Mouse (Mus musculus) heart, embryonic 15.5 days (tissue): ENCODE data around the gene Myl10. TPM values are rescaled to one million over a fixed set of nuclear protein-coding genes. Genes with fewer than 3 reads are reported as not detected.

Source experiments
- ATAC-seq: fragments of 200-750 bp; cut with Nextera tagmentation; replicated peaks from 2 replicates; pipeline ENCODE4 v1.8.0; 2017; ENCODE audit warnings: low read depth, moderate TSS enrichment; ENCODE audit not compliant: insufficient number of reproducible peaks, insufficient read depth, low FRiP score
- H3K27ac ChIP-seq: fragments of 300-500 bp; sonication (generic); 2 replicates; pipeline ENCODE4 v1.5.1; 2015; ENCODE audit warnings: mild to moderate bottlenecking, inconsistent platforms
- H3K27me3 ChIP-seq: fragments of 300-500 bp; sonication (generic); 2 replicates; pipeline ENCODE4 v1.6.1; 2015; ENCODE audit warnings: inconsistent platforms
- H3K36me3 ChIP-seq: fragments of 300-500 bp; sonication (generic); 2 replicates; pipeline ENCODE4 v1.6.1; 2015; ENCODE audit warnings: mild to moderate bottlenecking, inconsistent platforms
- H3K4me1 ChIP-seq: fragments of 300-500 bp; sonication (generic); replicated peaks from 2 replicates; pipeline ENCODE4 v1.6.1; 2015; ENCODE audit warnings: inconsistent platforms
- H3K4me2 ChIP-seq: fragments of 300-500 bp; sonication (generic); 2 replicates; pipeline ENCODE4 v1.6.1; 2015; ENCODE audit warnings: inconsistent platforms, mild to moderate bottlenecking, moderate library complexity
- H3K4me3 ChIP-seq: fragments of 300-500 bp; sonication (generic); 2 replicates; pipeline ENCODE4 v1.5.1; 2015; ENCODE audit warnings: mild to moderate bottlenecking, inconsistent platforms
- H3K9ac ChIP-seq: fragments of 300-500 bp; sonication (generic); 2 replicates; pipeline ENCODE4 v1.6.1; 2015; ENCODE audit warnings: mild to moderate bottlenecking, inconsistent platforms
- H3K9me3 ChIP-seq: fragments of 300-500 bp; sonication (generic); replicated peaks from 2 replicates; pipeline ENCODE4 v1.6.1; 2016; ENCODE audit warnings: inconsistent platforms
- WGBS: fragments of 180-500 bp; shearing (Covaris S2); methylation state at CpG from one replicate; pipeline ENCODE4 v1.1.7; 2015; ENCODE audit warnings: mixed read lengths; 5-methylcytosine and 5-hydroxymethylcytosine counted together
- polyA plus RNA-seq: library from polyadenylated mRNA; unstranded; fragments of >200 nt; fragmentation: Nextera tagmentation; extraction: Ambion mirVana; gene quantifications from 2 replicates; pipeline ENCODE4 v1.2.1, GENCODE M21; 2015

The Myl10 gene
- polyA plus RNA-seq, 1 experiment from 2014 or later: 0.28 TPM

DNA sequence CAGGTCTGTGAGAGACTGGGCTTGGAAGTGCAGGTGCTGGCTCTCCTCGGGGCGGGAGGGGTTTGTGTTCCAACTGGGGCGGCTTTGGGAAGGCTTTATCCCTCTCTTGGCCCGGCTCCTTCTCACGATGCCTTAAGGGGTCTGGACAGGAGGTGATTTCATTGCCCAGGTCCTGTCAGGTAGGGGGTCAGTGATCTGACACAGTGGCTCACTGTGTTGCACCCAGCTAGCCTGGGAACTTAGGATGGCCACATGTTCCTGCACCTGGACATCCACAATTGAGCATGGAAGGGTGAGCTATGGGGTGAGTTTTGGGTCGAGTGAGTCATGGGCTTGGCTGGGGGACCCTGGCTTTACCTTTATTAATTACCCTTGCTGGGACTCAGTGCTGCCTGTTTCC, 46.0 kb downstream of the Myl10 start:
- H3K27ac ChIP-seq: no peak overlapping the region
- no peaks in the 10 kb centered on the region for H3K36me3 ChIP-seq
- ATAC-seq: no peak
- no peaks in the 10 kb centered on the region for H3K9me3 ChIP-seq
- H3K27me3 ChIP-seq: no peaks in the 10 kb centered on the region
- 62% methylated on average over 6 of the region's 6 CpGs for WGBS
- H3K9ac ChIP-seq: no peak overlapping the region
- H3K4me1 ChIP-seq: no peaks in the 10 kb centered on the region
- H3K4me3 ChIP-seq: no peak overlapping the region
- no peak overlapping the region for H3K4me2 ChIP-seq

DNA sequence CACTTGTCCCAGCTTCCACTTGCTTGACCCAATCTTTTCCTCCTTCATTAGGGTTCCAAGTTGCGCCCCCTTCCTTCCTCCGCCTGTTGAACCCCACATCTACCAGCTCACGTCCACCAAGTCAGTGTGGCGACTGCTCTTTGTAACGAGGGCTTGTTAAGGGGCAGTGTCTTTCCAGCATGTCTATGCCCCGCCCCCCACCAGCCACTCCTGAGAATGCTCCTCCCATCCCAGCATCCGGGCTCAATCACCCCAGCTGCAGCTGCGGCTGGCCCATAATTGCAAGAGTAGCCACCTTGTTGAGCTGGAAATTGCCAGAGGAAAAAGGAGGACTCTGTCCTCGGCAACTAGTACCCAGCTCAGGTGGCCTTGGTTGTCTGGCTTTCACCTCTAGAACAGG, 53.6 kb downstream of the Myl10 start:
- H3K9ac ChIP-seq: no peak overlapping the region
- H3K4me2 ChIP-seq: no peak overlapping the region
- H3K27me3 ChIP-seq: no peaks in the 10 kb centered on the region
- peaks cover 14% of the 10 kb centered on the region; the same call in 1 of the 2 replicates for H3K36me3 ChIP-seq
- no peak overlapping the region for H3K27ac ChIP-seq
- no peak overlapping the region for H3K4me3 ChIP-seq
- no peak for ATAC-seq
- peaks cover 41% of the 10 kb centered on the region for H3K9me3 ChIP-seq
- no peaks in the 10 kb centered on the region for H3K4me1 ChIP-seq
- WGBS: 72% methylated on average over 9 of the region's 9 CpGs

Other genes with a start within 250 kb of the Myl10 start
- gene Cux1, start 125.7 kb upstream of the Myl10 start, polyA plus RNA-seq: 71.2 and 82.1 TPM in 2 replicates
- gene Col26a1, start 190.1 kb downstream of the Myl10 start, polyA plus RNA-seq: 13.9 and 19.7 TPM in 2 replicates
- 34.3 and 40.6 TPM in 2 replicates for gene Ift22, start 215.0 kb downstream of the Myl10 start, polyA plus RNA-seq